Mouse (Mus musculus) liver, adult 2 months (tissue): ENCODE measurements at regions not wholly inside any gene's neighbourhood (a gene's known extent, or its start where the extent isn't known, plus 50 kb on each side); places are given as distances from the start of the nearest gene placed in this dataset.

Experiments used
- DNase-seq: peaks from one replicate; pipeline ENCODE4 v3.0.0-alpha.2; 2011; ENCODE audit warnings: low read depth, low spot score; ENCODE audit errors: extremely low read depth
- H3K27ac ChIP-seq: fragments of 200-500 bp; replicated peaks from 2 replicates; pipeline ENCODE4 v1.5.1; 2012; ENCODE audit warnings: low read depth, mild to moderate bottlenecking, control low read depth, inconsistent platforms, low read length; ENCODE audit not compliant: insufficient read depth
- H3K27me3 ChIP-seq: fragments of 200-500 bp; 2 replicates; pipeline ENCODE4 v1.6.1; 2012; ENCODE audit warnings: mild to moderate bottlenecking, moderate library complexity, low read length, inconsistent platforms; ENCODE audit not compliant: control insufficient read depth, insufficient read depth
- H3K36me3 ChIP-seq: fragments of 200-500 bp; 2 replicates; pipeline ENCODE4 v1.6.1; 2012; ENCODE audit warnings: low read length, inconsistent platforms; ENCODE audit not compliant: control insufficient read depth, insufficient read depth
- H3K4me1 ChIP-seq: fragments of 200-500 bp; 2 replicates; pipeline ENCODE4 v1.6.1; 2011; ENCODE audit warnings: low read length; ENCODE audit not compliant: control insufficient read depth, insufficient read depth
- H3K4me3 ChIP-seq: fragments of 200-500 bp; 2 replicates; pipeline ENCODE4 v1.5.1; 2011; ENCODE audit warnings: low read depth, mild to moderate bottlenecking, control low read depth, low read length, moderate library complexity; ENCODE audit not compliant: insufficient read depth
- H3K79me2 ChIP-seq: fragments of 200-500 bp; 2 replicates; pipeline ENCODE4 v1.6.1; 2012; ENCODE audit warnings: inconsistent platforms, mild to moderate bottlenecking, low read length, moderate library complexity; ENCODE audit not compliant: control insufficient read depth, insufficient read depth
- H3K9ac ChIP-seq: fragments of 200-500 bp; 2 replicates; pipeline ENCODE4 v1.6.1; 2012; ENCODE audit warnings: low read depth, mild to moderate bottlenecking, control low read depth, inconsistent platforms, low read length
- CTCF ChIP-seq: fragments of 200-500 bp; IDR thresholded peaks from 2 replicates; pipeline ENCODE4 v1.5.1; 2011; ENCODE audit warnings: low read depth, low read length, control low read depth
- POLR2A ChIP-seq: fragments of 200-500 bp; IDR thresholded peaks from 2 replicates; pipeline ENCODE4 v1.6.1; 2011; ENCODE audit warnings: low read length, control low read depth; ENCODE audit not compliant: insufficient read depth; ENCODE audit errors: extremely low read depth
- WGBS: fragments of 180-500 bp; shearing (Covaris S2); methylation state at CpG from one replicate; pipeline ENCODE4 v1.1.7; 2018; 5-methylcytosine and 5-hydroxymethylcytosine counted together

DNA sequence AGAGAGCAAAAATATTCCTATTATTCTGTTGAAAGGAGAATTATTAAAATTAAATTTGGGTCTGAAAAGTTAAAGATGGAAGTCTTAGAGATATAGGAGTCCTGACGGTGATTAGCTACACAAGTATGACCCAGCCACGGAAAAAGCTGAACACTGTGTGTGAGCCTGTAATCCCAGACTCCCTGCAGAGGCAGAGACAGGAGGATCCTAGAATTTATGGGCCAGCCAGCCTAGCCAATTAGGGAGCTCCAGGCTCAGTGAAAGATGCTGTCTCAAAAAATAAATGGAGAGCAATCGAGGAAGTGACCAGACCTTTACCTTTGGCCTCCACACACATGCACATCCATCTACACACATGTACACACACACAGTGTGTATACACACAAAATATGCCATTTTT, 307.5 kb downstream of the Qk start:
- TF ChIP-seq POLR2A = no peak
- TF ChIP-seq CTCF = no peak
- Histone ChIP-seq H3K36me3 (no peaks in the 10 kb centered on the region), H3K9ac (no peak overlapping the region), H3K4me1 (no peaks in the 10 kb centered on the region), H3K27me3 (no peaks in the 10 kb centered on the region), H3K27ac (no peak overlapping the region), H3K79me2 (no peaks in the 10 kb centered on the region), H3K4me3 (no peak overlapping the region)
- WGBS = 82% methylated on average over 3 of the region's 3 CpGs
- no peak for DNase-seq

DNA sequence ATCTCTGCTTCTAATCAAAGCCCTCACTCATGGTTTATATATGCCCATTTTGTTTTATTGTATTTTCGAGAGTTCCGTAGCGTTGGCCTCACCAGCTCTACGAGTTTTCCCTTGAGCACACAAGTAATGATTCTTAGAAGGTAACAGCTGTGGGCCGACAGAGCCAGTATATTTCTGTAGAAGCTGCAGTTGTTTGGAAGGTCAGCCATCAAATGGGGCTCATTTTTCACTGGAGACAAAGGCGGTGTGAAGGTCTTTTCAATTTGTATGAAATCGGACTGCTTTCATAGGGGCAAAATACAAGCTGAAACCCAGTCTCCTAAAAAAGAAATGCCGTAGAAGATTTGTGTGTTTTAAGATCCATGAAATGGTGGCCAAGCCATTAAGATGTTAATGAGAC, 307.9 kb downstream of the Qk start:
- Histone ChIP-seq H3K79me2 (no peaks in the 10 kb centered on the region), H3K27ac (no peak overlapping the region), H3K4me3 (no peak overlapping the region), H3K36me3 (no peaks in the 10 kb centered on the region), H3K9ac (no peak overlapping the region), H3K27me3 (no peaks in the 10 kb centered on the region), H3K4me1 (no peaks in the 10 kb centered on the region)
- WGBS = 94% methylated on average over 8 of the region's 8 CpGs
- DNase-seq = no peak
- no peak for TF ChIP-seq POLR2A
- no peak for TF ChIP-seq CTCF

- no peak overlapping the region for H3K27ac ChIP-seq
- peak; percentile 47 for DNase-seq
- H3K9ac ChIP-seq = no peak overlapping the region
- no peaks in the 10 kb centered on the region; the same call in 1 of the 2 replicates for H3K4me1 ChIP-seq
- no peak overlapping the region for H3K4me3 ChIP-seq
- no peaks in the 10 kb centered on the region for H3K27me3 ChIP-seq
- TF ChIP-seq CTCF = no peak
- no peak for TF ChIP-seq POLR2A
- no peaks in the 10 kb centered on the region for H3K79me2 ChIP-seq
- WGBS = 44% methylated on average over 7 of the region's 7 CpGs
- H3K36me3 ChIP-seq = no peaks in the 10 kb centered on the region
Measured at GRCm38 (mm10) chr17:10001071-10001591, 318.5 kb downstream of the Qk start.

DNA sequence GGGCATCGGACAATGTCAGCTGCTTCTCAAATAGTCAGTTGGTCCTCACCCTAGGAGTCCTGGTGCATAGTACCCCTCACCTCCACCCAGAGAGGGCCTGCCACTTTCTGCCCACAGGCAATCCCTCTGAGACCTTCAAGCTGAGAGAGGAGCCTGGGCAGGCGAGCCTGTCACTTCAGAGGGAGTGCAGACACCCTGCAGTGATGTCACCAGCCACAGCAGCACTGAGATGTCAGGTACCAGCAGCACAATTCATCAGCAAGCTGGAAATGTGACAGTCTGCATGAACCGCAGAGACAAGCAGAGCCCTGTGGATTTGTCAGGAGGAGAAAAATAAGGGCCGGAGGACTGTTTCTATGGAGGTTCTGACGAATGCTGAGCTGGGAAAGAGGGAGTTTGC, 324.3 kb downstream of the Qk start:
- WGBS = 86% methylated on average over 5 of the region's 5 CpGs
- H3K27me3 ChIP-seq = no peaks in the 10 kb centered on the region
- H3K4me3 ChIP-seq = no peak overlapping the region
- TF ChIP-seq POLR2A = no peak
- TF ChIP-seq CTCF = no peak
- H3K27ac ChIP-seq = no peak overlapping the region
- no peaks in the 10 kb centered on the region for H3K36me3 ChIP-seq
- no peak for DNase-seq
- H3K9ac ChIP-seq = no peak overlapping the region
- no peaks in the 10 kb centered on the region for H3K4me1 ChIP-seq
- H3K79me2 ChIP-seq = no peaks in the 10 kb centered on the region

- no peaks in the 10 kb centered on the region for H3K79me2 ChIP-seq
- H3K4me1 ChIP-seq = no peaks in the 10 kb centered on the region
- no peaks in the 10 kb centered on the region for H3K36me3 ChIP-seq
- no peak overlapping the region for H3K4me3 ChIP-seq
- no peak overlapping the region for H3K9ac ChIP-seq
- TF ChIP-seq CTCF (no peak), POLR2A (no peak)
- no peak overlapping the region for H3K27ac ChIP-seq
- no peaks in the 10 kb centered on the region for H3K27me3 ChIP-seq
- WGBS = 100% methylated on average over 1 of the region's 1 CpGs
- DNase-seq = no peak
Measured at GRCm38 (mm10) chr17:9990744-9991143, 321.2 kb upstream of the Pabpc6 start.

DNA sequence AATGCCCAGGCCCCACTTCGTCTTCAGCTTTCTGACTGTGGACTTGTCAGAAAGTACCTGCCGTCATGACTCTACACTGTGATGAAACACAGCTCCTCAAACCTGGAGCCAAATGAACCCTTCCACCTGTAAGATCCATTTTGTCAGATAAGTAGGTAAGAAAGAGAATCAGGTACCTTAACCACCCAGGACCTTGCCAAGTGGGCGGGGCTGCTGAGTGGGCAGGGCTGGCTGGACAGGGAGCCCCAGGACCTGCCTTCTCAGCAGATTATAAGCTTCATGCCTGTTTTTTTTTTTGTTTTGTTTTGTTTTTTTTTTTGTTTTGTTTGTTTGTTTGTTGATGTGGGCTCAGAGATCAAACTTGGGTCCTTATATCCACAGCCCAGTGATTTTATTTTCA, 311.8 kb upstream of the Pabpc6 start:
- H3K27ac ChIP-seq = no peak overlapping the region
- no peak for DNase-seq
- H3K27me3 ChIP-seq = no peaks in the 10 kb centered on the region; the same call in 1 of the 2 replicates
- no peaks in the 10 kb centered on the region for H3K79me2 ChIP-seq
- H3K4me3 ChIP-seq = no peak overlapping the region
- no peak overlapping the region for H3K9ac ChIP-seq
- WGBS = 89% methylated on average over 3 of the region's 3 CpGs
- no peaks in the 10 kb centered on the region for H3K4me1 ChIP-seq
- TF ChIP-seq CTCF = no peak
- TF ChIP-seq POLR2A = no peak
- no peaks in the 10 kb centered on the region for H3K36me3 ChIP-seq
